Mouse (Mus musculus) heart, postnatal 0 days (tissue): ENCODE measurements around the gene Purb.

ENCODE experiments used
- CTCF ChIP-seq: IDR thresholded peaks from 2 replicates; pipeline ENCODE4 v1.5.1; 2016; ENCODE audit warnings: antibody characterized with exemption, control low read depth, low read depth
- EP300 ChIP-seq: IDR thresholded peaks from 2 replicates; pipeline ENCODE4 v1.6.1; 2016; ENCODE audit warnings: antibody characterized with exemption, low read depth

GRCm38 (mm10) chr11:6444077-6444853 is 31.5 kb downstream of the Purb start, which contains the start of gene H2afv:
- TF ChIP-seq CTCF = peak; percentile 39
- TF ChIP-seq EP300 = peak; percentile 65; the same call in 1 of the 2 replicates
